Mouse (Mus musculus) effector memory CD4-positive, alpha-beta T cell, adult 7 months (primary cell): ENCODE data around the gene Ptgs1. TPM values are rescaled to one million over a fixed set of nuclear protein-coding genes. Genes with fewer than 3 reads are reported as not detected.

Experiments
- polyA plus RNA-seq: library from polyadenylated mRNA; unstranded; fragments of 100-300 nt; shearing (Covaris generic); gene quantifications from one replicate; pipeline ENCODE4 v1.2.1, GENCODE M21; 2017

The Ptgs1 gene
- polyA plus RNA-seq: 0.71 TPM

GRCm38 (mm10) chr2:36230366-36230765 is at the start of gene Ptgs1:
Gene Ptgs1, plus strand, starts transcription at chr2:36230426.

Other genes starting within 250 kb of the Ptgs1 start
- 59.7 TPM for gene Ndufa8, start 181.0 kb upstream of the Ptgs1 start, polyA plus RNA-seq
- gene Morn5, start 181.0 kb upstream of the Ptgs1 start, polyA plus RNA-seq: not detected
- not detected for gene Lhx6, start 125.0 kb upstream of the Ptgs1 start, polyA plus RNA-seq
- gene Mrrf, start 94.0 kb upstream of the Ptgs1 start, polyA plus RNA-seq: 11.6 TPM
- gene Rbm18, start 93.7 kb upstream of the Ptgs1 start, polyA plus RNA-seq: 55.0 TPM
- gene Olfr338, start 143.1 kb downstream of the Ptgs1 start, polyA plus RNA-seq: 0.23 TPM
- 0.41 TPM for gene Olfr339, start 188.5 kb downstream of the Ptgs1 start, polyA plus RNA-seq
- not detected for gene Olfr340, start 222.2 kb downstream of the Ptgs1 start, polyA plus RNA-seq